Mouse (Mus musculus) small intestine, adult 2 months (tissue): Measurements from ENCODE around the gene Ppp2r5c.

Experiments
- CTCF ChIP-seq: fragments of 200-500 bp; IDR thresholded peaks from 2 replicates; pipeline ENCODE4 v1.5.1; 2012; ENCODE audit warnings: low read depth, mild to moderate bottlenecking, control low read depth, inconsistent platforms, low read length, moderate library complexity, mixed read lengths; ENCODE audit not compliant: insufficient replicate concordance, insufficient read length; ENCODE audit errors: extremely low read depth
- POLR2A ChIP-seq: fragments of 200-500 bp; IDR thresholded peaks from 2 replicates; pipeline ENCODE4 v1.6.1; 2012; ENCODE audit warnings: low read depth, mild to moderate bottlenecking, control low read depth, inconsistent platforms, low read length, moderate library complexity

DNA sequence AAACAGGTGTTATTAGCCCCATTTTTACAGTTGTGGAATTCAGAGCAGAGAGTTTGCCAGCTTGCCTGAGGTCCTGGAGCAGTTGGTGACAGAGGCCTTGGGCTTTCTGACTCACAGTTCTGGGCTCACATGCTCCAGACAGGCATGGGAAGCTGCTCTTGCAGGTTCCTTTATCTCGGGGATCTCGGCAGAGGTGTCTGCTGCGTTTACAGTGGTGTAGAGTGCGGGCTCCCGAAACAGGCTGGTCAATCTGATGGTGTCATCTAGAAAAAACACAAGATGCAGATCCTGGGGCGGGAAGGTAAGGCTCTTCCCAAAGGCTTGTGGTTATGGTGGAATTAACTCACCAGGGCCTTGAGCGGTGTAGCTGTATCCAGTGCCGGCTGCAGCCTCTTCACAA, 50.6 kb downstream of the Ppp2r5c start:
- TF ChIP-seq CTCF: no peak
- no peak for TF ChIP-seq POLR2A
